Mouse (Mus musculus) MEL (cell line): Measurements from ENCODE around the gene Rftn1. TPM values are rescaled to one million over a fixed set of nuclear protein-coding genes. Genes with fewer than 3 reads are reported as not detected.

Experiments used
- DNase-seq: peaks from one replicate; pipeline ENCODE4 v3.0.0; 2011; ENCODE audit warnings: low read depth, low spot score
- H3K27ac ChIP-seq: 2 replicates; pipeline ENCODE4 v1.5.1; 2012; ENCODE audit warnings: low read depth, mild to moderate bottlenecking, control low read depth, low read length, moderate library complexity; ENCODE audit not compliant: control insufficient read depth
- H3K27me3 ChIP-seq, 2 experiments: fragments of 150-350 bp in 1 of 2; sonication (generic) in 1 of 2; 2 replicates each; pipeline ENCODE4 v1.6.1; 2012; ENCODE audit warnings: low read length in 2 of 2, mild to moderate bottlenecking in 2 of 2, improper control_type of control experiment in 1 of 2, moderate library complexity in 1 of 2; ENCODE audit not compliant: insufficient read depth in 2 of 2, control insufficient read depth in 1 of 2
- H3K36me3 ChIP-seq, 2 experiments: 2 replicates each; pipeline ENCODE4 v1.6.1; 2012 to 2014; ENCODE audit warnings: low read length in 2 of 2, improper control_type of control experiment in 1 of 2, inconsistent platforms in 1 of 2, mild to moderate bottlenecking in 1 of 2; ENCODE audit not compliant: insufficient read depth in 2 of 2, control insufficient read depth in 1 of 2
- H3K4me1 ChIP-seq, 2 experiments: fragments of 150-350 bp in 1 of 2; sonication (generic) in 1 of 2; 2 replicates each; pipeline ENCODE4 v1.6.1; 2012; ENCODE audit warnings: low read length in 2 of 2, improper control_type of control experiment in 1 of 2, mild to moderate bottlenecking in 1 of 2; ENCODE audit not compliant: insufficient read depth in 2 of 2, control insufficient read depth in 1 of 2
- H3K4me3 ChIP-seq, 2 experiments: fragments of 150-350 bp in 1 of 2; sonication (generic) in 1 of 2; 2 replicates each; pipeline ENCODE4 v1.5.1; 2012; ENCODE audit warnings: low read depth in 2 of 2, low read length in 2 of 2, mild to moderate bottlenecking in 2 of 2, moderate library complexity in 2 of 2, control low read depth in 1 of 2, improper control_type of control experiment in 1 of 2; ENCODE audit not compliant: control insufficient read depth in 1 of 2, insufficient read depth in 1 of 2
- H3K79me2 ChIP-seq: 2 replicates; pipeline ENCODE4 v1.6.1; 2012; ENCODE audit warnings: mild to moderate bottlenecking, low read length, moderate library complexity; ENCODE audit not compliant: control insufficient read depth, poor library complexity, insufficient read depth
- H3K9ac ChIP-seq: 2 replicates; pipeline ENCODE4 v1.6.1; 2012; ENCODE audit warnings: low read depth, mild to moderate bottlenecking, control low read depth, low read length, moderate library complexity; ENCODE audit not compliant: control insufficient read depth, poor library complexity, severe bottlenecking
- H3K9me3 ChIP-seq: fragments of 150-350 bp; sonication (generic); replicated peaks from 2 replicates; pipeline ENCODE4 v1.6.1; 2012; ENCODE audit warnings: mild to moderate bottlenecking, low read length, improper control_type of control experiment, moderate library complexity; ENCODE audit not compliant: insufficient read depth
- CTCF ChIP-seq, 3 experiments: IDR thresholded peaks in 2 of 3; conservative IDR thresholded peaks in 1 of 3; 2 replicates each; pipeline ENCODE4 v1.5.1; 2011 to 2012; ENCODE audit warnings: low read length in 3 of 3, low read depth in 2 of 3, mild to moderate bottlenecking in 2 of 3, improper control_type of control experiment in 1 of 3, inconsistent platforms in 1 of 3, mixed read lengths in 1 of 3, moderate library complexity in 1 of 3; ENCODE audit not compliant: control insufficient read depth in 1 of 3, insufficient read depth in 1 of 3, poor library complexity in 1 of 3, severe bottlenecking in 1 of 3
- EP300 ChIP-seq, 2 experiments: IDR thresholded peaks; 2 replicates each; pipeline ENCODE4 v1.6.1; 2011; ENCODE audit warnings: improper control_type of control experiment in 2 of 2, low read length in 2 of 2, low read depth in 1 of 2, mild to moderate bottlenecking in 1 of 2
- HCFC1 ChIP-seq: IDR thresholded peaks from 2 replicates; pipeline ENCODE4 v1.6.1; 2012; ENCODE audit warnings: low read depth, mild to moderate bottlenecking, inconsistent platforms, low read length, improper control_type of control experiment, moderate library complexity
- MYC ChIP-seq: IDR thresholded peaks from 2 replicates; pipeline ENCODE4 v1.6.1; 2011; ENCODE audit warnings: low read depth, mild to moderate bottlenecking, low read length, improper control_type of control experiment, moderate library complexity
- POLR2AphosphoS2 ChIP-seq: IDR thresholded peaks from 2 replicates; pipeline ENCODE4 v1.6.1; 2011; ENCODE audit warnings: low read length, improper control_type of control experiment
- RAD21 ChIP-seq: IDR thresholded peaks from 2 replicates; pipeline ENCODE4 v1.6.1; 2011; ENCODE audit warnings: mild to moderate bottlenecking, low read depth, low read length, improper control_type of control experiment
- SIN3A ChIP-seq: IDR thresholded peaks from 2 replicates; pipeline ENCODE4 v1.6.1; 2012; ENCODE audit warnings: low read length, improper control_type of control experiment, inconsistent platforms
- SMC3 ChIP-seq: IDR thresholded peaks from 2 replicates; pipeline ENCODE4 v1.6.1; 2011; ENCODE audit warnings: low read depth, low read length, improper control_type of control experiment
- TAL1 ChIP-seq: IDR thresholded peaks from 2 replicates; pipeline ENCODE4 v1.6.1; 2012; ENCODE audit warnings: mild to moderate bottlenecking, inconsistent platforms, low read length, moderate library complexity, mixed read lengths
- TBP ChIP-seq: IDR thresholded peaks from 2 replicates; pipeline ENCODE4 v1.8.0; 2011; ENCODE audit warnings: low read depth, low read length, improper control_type of control experiment
- UBTF ChIP-seq: IDR thresholded peaks from 2 replicates; pipeline ENCODE4 v1.6.1; 2012; ENCODE audit warnings: low read depth, mild to moderate bottlenecking, inconsistent platforms, low read length, improper control_type of control experiment, moderate library complexity, borderline replicate concordance; ENCODE audit not compliant: insufficient read depth
- ZC3H11A ChIP-seq: IDR thresholded peaks from 2 replicates; pipeline ENCODE4 v1.6.1; 2012; ENCODE audit warnings: low read depth, mild to moderate bottlenecking, inconsistent platforms, low read length, improper control_type of control experiment
- ZNF384 ChIP-seq: IDR thresholded peaks from 2 replicates; pipeline ENCODE4 v1.6.1; 2012; ENCODE audit warnings: low read depth, mild to moderate bottlenecking, inconsistent platforms, low read length, improper control_type of control experiment
- polyA plus RNA-seq, 2 experiments: library from polyadenylated mRNA; stranded (reverse) in 1 of 2; unstranded in 1 of 2; fragments of >175 nt in 1 of 2; fragments of >200 nt in 1 of 2; gene quantifications; 2 replicates each; pipeline versions ENCODE4 v1.2.1 to v1.2.4; 2012; ENCODE audit warnings: low replicate concordance in 2 of 2, low read depth in 1 of 2; ENCODE audit not compliant: insufficient read length in 2 of 2, insufficient read depth in 1 of 2, missing spikeins in 1 of 2
- total RNA-seq: library from RNA; depleted of rRNA; stranded (reverse); fragments of 300-350 nt; gene quantifications from 2 replicates; pipeline ENCODE4 v1.2.3, GENCODE M21; 2012; rRNA removed

Gene Rftn1
- total and polyA plus RNA-seq, 3 experiments, result 70.2 to 76.1 TPM; not detected in 1

- peak overlapping the region; percentile 94 for H3K27ac ChIP-seq
- peak overlapping the region; percentile 67 to 77 for H3K4me3 ChIP-seq
- no peaks in the 10 kb centered on the region for H3K9me3 ChIP-seq
- H3K36me3 ChIP-seq, result peaks cover 0 to 2% of the 10 kb centered on the region in 2 experiments; a peak in 2 of 4 replicates
- H3K79me2 ChIP-seq, result no peaks in the 10 kb centered on the region; the same call in 1 of the 2 replicates
- no peaks in the 10 kb centered on the region for H3K27me3 ChIP-seq
- peak; percentile 93 for DNase-seq
- peaks cover 5 to 6% of the 10 kb centered on the region in 2 experiments for H3K4me1 ChIP-seq
- TF ChIP-seq POLR2AphosphoS2, result no peak
- TF ChIP-seq ZNF384, result 0 out of 2 replicates have a peak, but pooled peaks have one; percentile 52
- peak; percentile 67; the same call in 1 of the 2 replicates for TF ChIP-seq SIN3A
- TF ChIP-seq EP300 (IDR thresholded peaks at IDR 0.05; ENCODE audit: low read depth in 1 of 2, low read length in 2 of 2), result peak in 1 of 2 experiments; percentile 6; a peak in 1 of 4 replicates
- TF ChIP-seq CTCF (IDR thresholded peaks at IDR 0.05 in 2 of 3, conservative IDR thresholded peaks at IDR 0.05 in 1 of 3; ENCODE audit: control insufficient read depth in 1 of 3, insufficient read depth in 1 of 3, low read depth in 2 of 3, low read length in 3 of 3, poor library complexity in 1 of 3, severe bottlenecking in 1 of 3), result peak; percentile 38 to 98 (median 56)
- peak; percentile 94 for TF ChIP-seq RAD21
- no peak for TF ChIP-seq TAL1
- peak; percentile 98 for TF ChIP-seq SMC3
- peak; percentile 40; the same call in 1 of the 2 replicates for TF ChIP-seq TBP
- TF ChIP-seq HCFC1, result peak; percentile 50
- peak; percentile 95 for TF ChIP-seq ZC3H11A
- H3K9ac ChIP-seq, result peak overlapping the region; percentile 80
Observed at GRCm38 (mm10) chr17:49951491-49951855, 239.0 kb downstream of the Rftn1 start.

GRCm38 (mm10) chr17:49942674-49943073 lies 247.8 kb downstream of the Rftn1 start:
- Histone ChIP-seq H3K36me3 (no peaks in the 10 kb centered on the region), H3K4me3 (no peak overlapping the region), H3K27ac (no peak overlapping the region), H3K79me2 (no peaks in the 10 kb centered on the region), H3K27me3 (no peaks in the 10 kb centered on the region), H3K4me1 (no peaks in the 10 kb centered on the region; a peak in 1 of 4 replicates), H3K9me3 (no peaks in the 10 kb centered on the region), H3K9ac (no peak overlapping the region)
- TF ChIP-seq TBP (no peak), SMC3 (peak; percentile 47), UBTF (no peak), MYC (0 out of 2 replicates have a peak, but pooled peaks have one; percentile 36), CTCF (IDR thresholded peaks at IDR 0.05 in 2 of 3, conservative IDR thresholded peaks at IDR 0.05 in 1 of 3; ENCODE audit: control insufficient read depth in 1 of 3, insufficient read depth in 1 of 3, low read depth in 2 of 3, low read length in 3 of 3, poor library complexity in 1 of 3, severe bottlenecking in 1 of 3) (peak; percentile 74 to 90 (median 84)), RAD21 (peak; percentile 52)
- peak; percentile 62 for DNase-seq

Other genes with a start within 250 kb of the Rftn1 start
- gene Dazl, start 103.0 kb upstream of the Rftn1 start, total RNA-seq, result 1.0 and 1.4 TPM in 2 replicates
- gene Dazl, start 103.0 kb upstream of the Rftn1 start, polyA plus RNA-seq, result under 1 TPM in 1 of 2 experiments, not detected in 1; 0.10 TPM